ENCODE assay signal across 21 mouse cellular contexts in genomic region chr11:77978161-77978560, GRCm38 (mm10). TPM values are rescaled to one million over a fixed set of nuclear protein-coding genes. Genes with fewer than 3 reads are reported as not detected.
DNase-seq lines count a peak whose midpoint lies in the region; ATAC-seq lines count a peak whose summit lies in the region.
"Had no signal": no experiment of that assay in that cellular context is flagged by ENCODE, and none has a peak within 500 bp of the region (broad histone marks: within the 10 kb centered on the region; RNA-seq: fewer than 3 reads in every experiment).

No protein-coding gene starts in this region.

- H3K9ac ChIP-seq in forebrain, embryonic 13.5 days = no peak overlapping the region
- H3K9ac ChIP-seq: forebrain, postnatal 0 days; hindbrain, embryonic 12.5 days; hindbrain, embryonic 15.5 days had no signal

- H3K27ac ChIP-seq in forebrain, embryonic 10.5 days = no peak overlapping the region
- H3K27ac ChIP-seq in forebrain, embryonic 13.5 days = no peak overlapping the region
- H3K27ac ChIP-seq: gastrocnemius, adult 2 months; hindbrain, embryonic 12.5 days; hindbrain, embryonic 15.5 days had no signal

- no peak for ATAC-seq in forebrain, embryonic 13.5 days
- ATAC-seq: activated CD4-positive, CD25-positive, alpha-beta regulatory T cell, adult 4 months; forebrain, embryonic 14.5 days; forebrain, postnatal 0 days; intestine, postnatal 0 days had no signal

- no peak overlapping the region for H3K4me3 ChIP-seq in forebrain, embryonic 10.5 days
- H3K4me3 ChIP-seq in forebrain, embryonic 13.5 days = no peak overlapping the region
- H3K4me3 ChIP-seq: gastrocnemius, adult 2 months; hindbrain, embryonic 12.5 days; hindbrain, embryonic 15.5 days had no signal

- no peaks in the 10 kb centered on the region for H3K9me3 ChIP-seq in forebrain, embryonic 10.5 days
- H3K9me3 ChIP-seq in forebrain, embryonic 13.5 days (replicated peaks) = no peaks in the 10 kb centered on the region
- H3K9me3 ChIP-seq: hindbrain, embryonic 12.5 days; hindbrain, embryonic 15.5 days had no signal

- H3K27me3 ChIP-seq in forebrain, embryonic 10.5 days (ENCODE audit: poor library complexity, severe bottlenecking) = peaks cover 47% of the 10 kb centered on the region
- H3K27me3 ChIP-seq in forebrain, embryonic 13.5 days = peaks cover 48% of the 10 kb centered on the region

- H3K4me1 ChIP-seq in forebrain, embryonic 10.5 days = peaks cover 25% of the 10 kb centered on the region
- H3K4me1 ChIP-seq in forebrain, embryonic 13.5 days = peaks cover 13% of the 10 kb centered on the region

- WGBS in forebrain, embryonic 10.5 days = 87% methylated on average over 6 of the region's 6 CpGs
- WGBS in forebrain, embryonic 13.5 days = 86% methylated on average over 6 of the region's 6 CpGs

- peak; percentile 56 for DNase-seq in cerebellum, adult 11-12 months
- DNase-seq in cerebellum, adult 18-20 months = no peak
- peak; percentile 26 to 35 for DNase-seq in cerebellum, postnatal 10 days
- DNase-seq in cerebellum, postnatal 4 days (ENCODE audit: low spot score in 2 of 2) = no peak
- peak; percentile 13 for DNase-seq in forebrain, embryonic 10.5 days (ENCODE audit: extremely low spot score, low spot score)
- DNase-seq: adrenal gland, postnatal 10 days; adrenal gland, postnatal 36 days; forebrain, postnatal 0 days; gastrocnemius, adult 2 months; gastrocnemius, postnatal 14 days; heart, adult 11 months; kidney, adult 2 months had no signal

- H3K4me2 ChIP-seq in forebrain, embryonic 13.5 days = no peak overlapping the region
- H3K4me2 ChIP-seq: heart, embryonic 11.5 days; hindbrain, embryonic 12.5 days; hindbrain, embryonic 15.5 days had no signal

- H3K36me3 ChIP-seq in forebrain, embryonic 10.5 days (replicated peaks) = no peaks in the 10 kb centered on the region; the same call in 1 of the 2 replicates
- peaks cover 46% of the 10 kb centered on the region for H3K36me3 ChIP-seq in forebrain, embryonic 13.5 days (ENCODE audit: poor library complexity, severe bottlenecking)

RNA-seq across cellular contexts. Expression of gene Phf12, which starts 4.4 kb away (rescaled TPM):
- 17.0 and 20.7 TPM in 2 replicates for polyA plus RNA-seq in forebrain, embryonic 10.5 days (2016; fragmentation: Nextera tagmentation; extraction: Ambion mirVana)
- 20.7 and 24.5 TPM in 2 replicates for polyA plus RNA-seq in forebrain, embryonic 13.5 days (2015; fragmentation: Nextera tagmentation; extraction: Ambion mirVana)

RNA-seq across cellular contexts. Expression of gene Sez6, which starts 47.6 kb away (rescaled TPM):
- polyA plus RNA-seq in forebrain, embryonic 10.5 days (2016; fragmentation: Nextera tagmentation; extraction: Ambion mirVana) = 2.8 and 4.3 TPM in 2 replicates
- polyA plus RNA-seq in forebrain, embryonic 13.5 days (2015; fragmentation: Nextera tagmentation; extraction: Ambion mirVana) = 141 and 165 TPM in 2 replicates
- polyA plus RNA-seq: heart, postnatal 0 days; kidney, embryonic 14.5 days had no signal

RNA-seq across cellular contexts. Expression of gene Dhrs13, which starts 53.9 kb away (rescaled TPM):
- 14.4 and 17.1 TPM in 2 replicates for polyA plus RNA-seq in forebrain, embryonic 10.5 days (2016; fragmentation: Nextera tagmentation; extraction: Ambion mirVana)
- polyA plus RNA-seq in forebrain, embryonic 13.5 days (2015; fragmentation: Nextera tagmentation; extraction: Ambion mirVana) = 23.4 and 26.6 TPM in 2 replicates

RNA-seq across cellular contexts. Expression of gene Flot2, which starts 59.6 kb away (rescaled TPM):
- polyA plus RNA-seq in forebrain, embryonic 10.5 days (2016; fragmentation: Nextera tagmentation; extraction: Ambion mirVana) = 72.5 and 72.7 TPM in 2 replicates
- 69.6 and 78.1 TPM in 2 replicates for polyA plus RNA-seq in forebrain, embryonic 13.5 days (2015; fragmentation: Nextera tagmentation; extraction: Ambion mirVana)

Comparison
In these comparisons a context has a peak if more than half of its experiments do, and no peak if none do; other contexts are left out.
1. DNase-seq: peak in cerebellum, adult 11-12 months (single experiment), cerebellum, postnatal 10 days (2 of 2) and forebrain, embryonic 10.5 days (single experiment); none in cerebellum, adult 18-20 months (0 of 2) and cerebellum, postnatal 4 days (0 of 2).
2. RNA of gene Sez6, which starts 47.6 kb away (polyA plus RNA-seq): 141 to 165 TPM in forebrain, embryonic 13.5 days; 2.8 to 4.3 TPM in forebrain, embryonic 10.5 days; every median in the first group is over 10 times any median in the second.